In the genomic region with DNA sequence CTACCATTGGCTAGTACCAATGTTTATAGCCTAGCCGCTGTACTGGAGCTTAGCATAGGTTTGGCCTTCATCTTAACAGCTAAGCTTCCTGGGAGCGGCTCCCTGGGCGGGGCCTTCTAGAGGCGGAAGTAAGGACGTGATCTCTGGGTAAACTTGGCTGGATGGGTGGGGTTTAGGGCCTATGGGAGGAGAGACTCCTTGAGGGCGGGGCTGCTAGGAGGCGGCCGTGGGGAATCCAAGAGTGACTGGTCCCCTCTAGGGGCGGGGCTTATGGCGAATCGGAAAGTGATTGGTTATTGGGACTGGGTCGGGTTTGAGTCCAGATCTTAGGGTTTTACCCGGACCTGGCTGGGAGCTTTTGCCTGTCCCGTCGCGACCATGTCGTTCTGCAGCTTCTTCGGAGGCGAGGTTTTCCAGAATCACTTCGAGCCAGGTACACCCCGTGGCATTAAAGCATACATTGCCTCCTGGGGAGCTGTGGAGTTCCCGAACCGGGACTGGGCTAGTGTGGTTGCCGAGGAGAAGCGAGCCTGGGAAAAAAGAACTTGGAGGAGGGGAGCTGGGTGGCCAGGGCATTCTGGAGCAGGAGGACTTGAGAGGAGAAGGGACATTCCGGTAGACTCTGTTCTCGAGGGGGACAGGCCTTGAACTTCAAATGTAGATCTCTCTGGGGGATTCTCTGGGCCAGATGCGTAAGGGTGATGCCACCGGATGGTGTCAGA, we compare ENCODE assay signal across 8 mouse cellular contexts. TPM values are rescaled to one million over a fixed set of nuclear protein-coding genes. Genes with fewer than 3 reads are reported as not detected.
DNase-seq lines count a peak whose midpoint lies in the region; ATAC-seq lines count a peak whose summit lies in the region.

A gene (plus strand): TSS at position 313 of the 722 bp plus-strand sequence.

- H3K9me3 ChIP-seq in heart, embryonic 13.5 days = no peaks in the 10 kb centered on the region
- H3K9me3 ChIP-seq in liver, embryonic 12.5 days (replicated peaks) = no peaks in the 10 kb centered on the region
- no peaks in the 10 kb centered on the region for H3K9me3 ChIP-seq in stomach, embryonic 15.5 days

- peak within 1 kb of the TSS; percentile 69 for H3K27ac ChIP-seq in brown adipose tissue, adult 24 weeks (replicated peaks; ENCODE audit: low read depth, low read length)
- H3K27ac ChIP-seq in heart, embryonic 13.5 days (replicated peaks) = peak within 1 kb of the TSS; percentile 65
- H3K27ac ChIP-seq in liver, embryonic 12.5 days = peak within 1 kb of the TSS; percentile 87
- H3K27ac ChIP-seq in stomach, embryonic 15.5 days = peak within 1 kb of the TSS; percentile 62

- peak within 1 kb of the TSS; percentile 81 for H3K4me3 ChIP-seq in brown adipose tissue, adult 24 weeks (ENCODE audit: insufficient read depth, low read depth, low read length)
- H3K4me3 ChIP-seq in heart, embryonic 13.5 days = peak within 1 kb of the TSS; percentile 66
- peak within 1 kb of the TSS; percentile 81 for H3K4me3 ChIP-seq in liver, embryonic 12.5 days
- peak within 1 kb of the TSS; percentile 71 for H3K4me3 ChIP-seq in stomach, embryonic 15.5 days (replicated peaks)

- peak within 1 kb of the TSS; percentile 84 for H3K9ac ChIP-seq in heart, embryonic 13.5 days
- peak within 1 kb of the TSS; percentile 84 for H3K9ac ChIP-seq in liver, embryonic 12.5 days
- H3K9ac ChIP-seq in stomach, embryonic 15.5 days = peak within 1 kb of the TSS; percentile 40

- peak; percentile 92 for ATAC-seq in heart, embryonic 13.5 days (ENCODE audit: extremely low read depth, insufficient number of reproducible peaks, low FRiP score, low TSS enrichment)
- ATAC-seq in liver, embryonic 12.5 days = peak; percentile 96
- peak; percentile 97 for ATAC-seq in stomach, embryonic 15.5 days (ENCODE audit: insufficient read depth, low FRiP score, low read depth)

- DNase-seq in CD4-positive, CD25-positive, alpha-beta regulatory T cell, adult 2 months (ENCODE audit: low read depth, low spot score) = peak; percentile 96
- DNase-seq in fat pad, adult 2 months (ENCODE audit: extremely low read depth, low read depth, low spot score) = peak; percentile 94
- DNase-seq in kidney, postnatal 10 days = peak; percentile 97
- peak; percentile 92 for DNase-seq in natural killer cell, adult 2 months (ENCODE audit: low spot score in 2 of 2)

- under 1% methylated on average over 29 of the region's 29 CpGs for WGBS in heart, embryonic 13.5 days
- 2% methylated on average over 29 of the region's 29 CpGs for WGBS in liver, embryonic 12.5 days (ENCODE audit: insufficient replicate concordance)
- under 1% methylated on average over 29 of the region's 29 CpGs for WGBS in stomach, embryonic 15.5 days

- peaks cover 10% of the 10 kb centered on the region for H3K4me1 ChIP-seq in brown adipose tissue, adult 24 weeks (ENCODE audit: control insufficient read depth, insufficient read depth, insufficient read length, low read length)
- peaks cover 32% of the 10 kb centered on the region for H3K4me1 ChIP-seq in heart, embryonic 13.5 days
- peaks cover 36% of the 10 kb centered on the region for H3K4me1 ChIP-seq in liver, embryonic 12.5 days
- H3K4me1 ChIP-seq in stomach, embryonic 15.5 days = peaks cover 19% of the 10 kb centered on the region; the same call in 1 of the 2 replicates

- peak within 1 kb of the TSS; percentile 84 for H3K4me2 ChIP-seq in heart, embryonic 13.5 days
- peak within 1 kb of the TSS; percentile 95 for H3K4me2 ChIP-seq in liver, embryonic 12.5 days
- H3K4me2 ChIP-seq in stomach, embryonic 15.5 days = peak within 1 kb of the TSS; percentile 91

- peaks cover 21% of the 10 kb centered on the region for H3K36me3 ChIP-seq in heart, embryonic 13.5 days
- H3K36me3 ChIP-seq in liver, embryonic 12.5 days = peaks cover 21% of the 10 kb centered on the region
- peaks cover 10% of the 10 kb centered on the region; the same call in 1 of the 2 replicates for H3K36me3 ChIP-seq in stomach, embryonic 15.5 days

- no peaks in the 10 kb centered on the region; the same call in 1 of the 2 replicates for H3K27me3 ChIP-seq in heart, embryonic 13.5 days (replicated peaks)
- H3K27me3 ChIP-seq in liver, embryonic 12.5 days (replicated peaks) = 0 out of 2 replicates have a peak, but pooled peaks cover 16% of the 10 kb centered on the region
- no peaks in the 10 kb centered on the region for H3K27me3 ChIP-seq in stomach, embryonic 15.5 days (replicated peaks)

RNA-seq across cellular contexts. Expression of the gene that starts here (rescaled TPM):
- polyA plus RNA-seq in brown adipose tissue, adult 24 weeks (2012; ENCODE audit: insufficient read depth, insufficient read length, missing spikeins) = 109 and 114 TPM in 2 replicates
- 18.0 and 20.4 TPM in 2 replicates for polyA plus RNA-seq in heart, embryonic 13.5 days (2015; fragmentation: Nextera tagmentation; extraction: Ambion mirVana)
- polyA plus RNA-seq in liver, embryonic 12.5 days (2016; fragmentation: Nextera tagmentation; extraction: Ambion mirVana) = 20.8 and 21.6 TPM in 2 replicates
- polyA plus RNA-seq in stomach, embryonic 15.5 days (2015; fragmentation: Nextera tagmentation; extraction: Ambion mirVana) = 37.0 and 41.4 TPM in 2 replicates

Comparison
In these comparisons a context has a peak if more than half of its experiments do, and no peak if none do; other contexts are left out.
1. Peak in every context shown above with its lines: DNase-seq, ATAC-seq, H3K4me3 ChIP-seq and H3K27ac ChIP-seq.